Mouse (Mus musculus) CH12.LX (cell line): ENCODE data around the gene Dpf3. TPM values are rescaled to one million over a fixed set of nuclear protein-coding genes. Genes with fewer than 3 reads are reported as not detected.

Source experiments
- DNase-seq: peaks from one replicate; pipeline ENCODE4 v3.0.0-alpha.2; 2013; ENCODE audit errors: extremely low read depth
- H3K27ac ChIP-seq: 2 replicates; pipeline ENCODE4 v1.5.1; 2012; ENCODE audit warnings: low read depth, mild to moderate bottlenecking, control low read depth, moderate library complexity; ENCODE audit not compliant: insufficient read depth
- H3K27me3 ChIP-seq: replicated peaks from 2 replicates; pipeline ENCODE3; 2012; ENCODE audit warnings: inconsistent platforms
- H3K36me3 ChIP-seq, 2 experiments: replicated peaks in 1 of 2; 2 replicates each; pipeline versions ENCODE3 to v1.6.1; 2012; ENCODE audit warnings: inconsistent platforms in 1 of 2, low read length in 1 of 2, mild to moderate bottlenecking in 1 of 2, mixed read lengths in 1 of 2, moderate library complexity in 1 of 2; ENCODE audit not compliant: control insufficient read depth in 1 of 2, insufficient read depth in 1 of 2
- H3K4me1 ChIP-seq, 2 experiments: 2 replicates each; pipeline ENCODE4 v1.6.1; 2012; ENCODE audit warnings: inconsistent platforms in 1 of 2, moderate library complexity in 1 of 2; ENCODE audit not compliant: insufficient read depth in 2 of 2, control insufficient read depth in 1 of 2
- H3K4me2 ChIP-seq: 2 replicates; pipeline ENCODE4 v1.6.1; 2012; ENCODE audit warnings: low read depth, mild to moderate bottlenecking, control low read depth; ENCODE audit not compliant: poor library complexity, insufficient read depth, severe bottlenecking
- H3K4me3 ChIP-seq, 3 experiments: fragments of 150-350 bp in 1 of 3; sonication (generic) in 1 of 3; replicated peaks in 1 of 3; 2 replicates each; pipeline versions ENCODE3 to v1.5.1; 2011 to 2012; ENCODE audit warnings: low read depth in 2 of 3, low read length in 2 of 3, mild to moderate bottlenecking in 2 of 3, moderate library complexity in 2 of 3, control low read depth in 1 of 3, improper control_type of control experiment in 1 of 3, inconsistent platforms in 1 of 3, mixed read lengths in 1 of 3; ENCODE audit not compliant: poor library complexity in 1 of 3
- H3K79me2 ChIP-seq: replicated peaks from 2 replicates; pipeline ENCODE4 v1.6.1; 2012; ENCODE audit warnings: mild to moderate bottlenecking, moderate library complexity; ENCODE audit not compliant: control insufficient read depth, poor library complexity, insufficient read depth, severe bottlenecking; ENCODE audit errors: extremely low read depth
- H3K9ac ChIP-seq: 2 replicates; pipeline ENCODE4 v1.6.1; 2012; ENCODE audit warnings: low read depth, mild to moderate bottlenecking, control low read depth, moderate library complexity; ENCODE audit not compliant: insufficient read depth
- H3K9me3 ChIP-seq: replicated peaks from 2 replicates; pipeline ENCODE3; 2012; ENCODE audit warnings: low read length, inconsistent platforms, mixed read lengths
- CHD2 ChIP-seq: IDR thresholded peaks from 2 replicates; pipeline ENCODE4 v1.6.1; 2011; ENCODE audit warnings: low read length, improper control_type of control experiment
- EP300 ChIP-seq: IDR thresholded peaks from 2 replicates; pipeline ENCODE4 v1.6.1; 2011; ENCODE audit warnings: low read length, improper control_type of control experiment
- ETS1 ChIP-seq: conservative IDR thresholded peaks from 2 replicates; pipeline ENCODE4 v1.6.1; 2012; ENCODE audit warnings: low read depth, mild to moderate bottlenecking, inconsistent platforms, low read length, improper control_type of control experiment, moderate library complexity
- IRF4 ChIP-seq: IDR thresholded peaks from 2 replicates; pipeline ENCODE4 v1.6.1; 2014; ENCODE audit warnings: low read depth, mild to moderate bottlenecking, inconsistent platforms, low read length, improper control_type of control experiment
- JUN ChIP-seq: IDR thresholded peaks from 2 replicates; pipeline ENCODE4 v1.6.1; 2011; ENCODE audit warnings: low read depth, mild to moderate bottlenecking, low read length, improper control_type of control experiment, moderate library complexity; ENCODE audit not compliant: insufficient read depth
- JUND ChIP-seq: conservative IDR thresholded peaks from 2 replicates; pipeline ENCODE4 v1.6.1; 2011; ENCODE audit warnings: low read depth, low read length, improper control_type of control experiment
- KAT2A ChIP-seq: IDR thresholded peaks from 2 replicates; pipeline ENCODE4 v1.6.1; 2012; ENCODE audit warnings: low read length, improper control_type of control experiment, inconsistent platforms; ENCODE audit not compliant: insufficient replicate concordance
- MAFK ChIP-seq: IDR thresholded peaks from 2 replicates; pipeline ENCODE4 v1.6.1; 2011; ENCODE audit warnings: low read length, improper control_type of control experiment; ENCODE audit not compliant: insufficient replicate concordance
- MAX ChIP-seq: IDR thresholded peaks from 2 replicates; pipeline ENCODE4 v1.6.1; 2011; ENCODE audit warnings: low read length, improper control_type of control experiment
- MEF2A ChIP-seq: IDR thresholded peaks from 2 replicates; pipeline ENCODE4 v1.6.1; 2014; ENCODE audit warnings: low read depth, mild to moderate bottlenecking, inconsistent platforms, low read length, improper control_type of control experiment, borderline replicate concordance
- MYC ChIP-seq: IDR thresholded peaks from 2 replicates; pipeline ENCODE4 v1.6.1; 2011; ENCODE audit warnings: low read depth, mild to moderate bottlenecking, improper control_type of control experiment, low read length
- NELFE ChIP-seq: IDR thresholded peaks from 2 replicates; pipeline ENCODE4 v1.6.1; 2011; ENCODE audit warnings: low read depth, low read length, improper control_type of control experiment
- SMC3 ChIP-seq: IDR thresholded peaks from 2 replicates; pipeline ENCODE4 v1.6.1; 2011; ENCODE audit warnings: low read depth, low read length, improper control_type of control experiment
- TCF12 ChIP-seq: IDR thresholded peaks from 2 replicates; pipeline ENCODE4 v1.6.1; 2014; ENCODE audit warnings: low read depth, mild to moderate bottlenecking, inconsistent platforms, low read length, improper control_type of control experiment
- UBTF ChIP-seq: IDR thresholded peaks from 2 replicates; pipeline ENCODE4 v1.6.1; 2012; ENCODE audit warnings: low read depth, mild to moderate bottlenecking, inconsistent platforms, low read length, improper control_type of control experiment, moderate library complexity
- dilution Hi-C: fragments of 300-500 bp; cut with MboI; formaldehyde crosslinking; loops from 2 replicates; pipeline ENCODE4 v1.14.3; 2020; ENCODE audit warnings: low sequenced_read_pairs; ENCODE audit not compliant: extremely low pct_unique_long_range_greater_than_20kb, extremely low pct_ligation_motif_present
- in situ Hi-C: fragments of 300-500 bp; cut with MboI; formaldehyde crosslinking; loops from 3 replicates; pipeline ENCODE4 v1.14.3; 2019; ENCODE audit warnings: low sequenced_read_pairs, low pct_ligation_motif_present, low pct_unique_long_range_greater_than_20kb, mixed read lengths
- polyA plus RNA-seq: library from polyadenylated mRNA; unstranded; fragments of >175 nt; gene quantifications from 2 replicates; pipeline ENCODE4 v1.2.1, GENCODE M21; 2012; ENCODE audit warnings: low read depth; ENCODE audit not compliant: insufficient read length
- total RNA-seq, 2 experiments: library from RNA; depleted of rRNA; stranded (reverse); fragments of 300-350 nt in 1 of 2; fragments of >200 nt in 1 of 2; gene quantifications; 2 replicates each; pipeline ENCODE4 v1.2.3; 2012 to 2014

Gene Dpf3
- total and polyA plus RNA-seq, 3 experiments = 0.42 to 1.2 (median 1.2) TPM

DNA sequence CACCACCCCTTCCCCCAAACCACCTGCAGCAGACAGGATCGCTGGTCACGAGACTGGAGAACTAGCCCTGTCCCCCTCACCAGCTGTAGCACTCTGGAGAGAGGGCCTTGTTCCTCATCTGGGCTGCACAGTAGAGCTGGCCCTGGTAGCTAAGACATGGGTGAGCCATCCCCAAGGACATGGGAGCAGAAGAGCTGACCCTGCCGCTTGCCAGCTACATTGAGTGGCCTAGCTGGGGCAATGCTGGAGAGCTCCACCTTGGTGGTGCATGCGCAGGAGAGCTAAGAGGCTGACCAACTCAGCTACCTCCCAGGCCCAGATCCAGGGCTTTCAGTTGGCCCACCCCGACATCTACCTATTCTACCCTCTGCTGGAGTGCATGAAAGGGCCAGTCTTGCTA is 67.2 kb downstream of the Dpf3 start:
- dilution Hi-C loops = no loop called here
- no peak for TF ChIP-seq MAX
- no peak for TF ChIP-seq TCF12
- TF ChIP-seq, all 38 proteins: peak for 0
- no peak overlapping the region for H3K27ac ChIP-seq
- no peak for DNase-seq
- peaks cover 5% of the 10 kb centered on the region for H3K9me3 ChIP-seq
- H3K4me3 ChIP-seq = no peak overlapping the region
- H3K27me3 ChIP-seq = no peaks in the 10 kb centered on the region
- in situ Hi-C loops = no loop called here
- no peak overlapping the region for H3K9ac ChIP-seq
- H3K4me1 ChIP-seq = peaks cover 0 to 28% of the 10 kb centered on the region in 2 experiments; a peak in 3 of 4 replicates
- H3K36me3 ChIP-seq = no peaks in the 10 kb centered on the region
- H3K79me2 ChIP-seq = no peaks in the 10 kb centered on the region
- no peak overlapping the region for H3K4me2 ChIP-seq

DNA sequence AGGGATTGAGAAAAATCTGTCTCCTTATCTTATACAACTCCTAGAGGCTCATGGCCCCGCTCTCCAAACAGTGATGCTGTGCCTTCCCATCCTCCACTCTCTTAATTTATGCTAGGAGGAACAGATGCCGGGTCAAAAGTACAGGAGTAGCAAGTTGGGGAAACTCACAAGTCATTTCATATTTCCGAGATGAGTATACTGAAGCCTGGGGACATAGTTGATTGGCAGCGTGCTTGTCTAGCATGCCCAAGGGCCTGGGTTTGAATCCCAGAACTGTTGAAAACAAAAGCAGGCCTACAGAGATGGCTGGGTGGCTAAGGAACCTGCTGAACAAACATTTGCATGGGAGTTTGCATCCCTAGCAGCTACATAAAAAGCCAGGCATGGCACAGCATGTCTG is 72.3 kb downstream of the Dpf3 start:
- in situ Hi-C loops (no loop called here), dilution Hi-C loops (no loop called here)
- H3K9ac ChIP-seq = no peak overlapping the region
- H3K4me1 ChIP-seq = peaks cover 4 to 22% of the 10 kb centered on the region in 2 experiments; a peak in 3 of 4 replicates
- no peaks in the 10 kb centered on the region for H3K79me2 ChIP-seq
- DNase-seq = peak; percentile 74
- TF ChIP-seq MEF2A (peak; percentile 73; the same call in 1 of the 2 replicates), NELFE (no peak), CHD2 (peak; percentile 87), IRF4 (peak; percentile 97), ETS1 (peak; percentile 49), MAX (no peak), KAT2A (no peak), MYC (0 out of 2 replicates have a peak, but pooled peaks have one; percentile 53), MAFK (0 out of 2 replicates have a peak, but pooled peaks have one; percentile 48), SMC3 (no peak), UBTF (no peak), TCF12 (peak; percentile 66), JUN (peak; percentile 91), JUND (peak; percentile 90), EP300 (peak; percentile 87)
- H3K27me3 ChIP-seq = no peaks in the 10 kb centered on the region
- H3K4me3 ChIP-seq = no peak overlapping the region
- no peaks in the 10 kb centered on the region for H3K9me3 ChIP-seq
- H3K36me3 ChIP-seq = no peaks in the 10 kb centered on the region
- H3K27ac ChIP-seq = no peak overlapping the region
- no peak overlapping the region for H3K4me2 ChIP-seq
